Mouse (Mus musculus): ENCODE measurements around the gene Cd209b. TPM values are rescaled to one million over a fixed set of nuclear protein-coding genes. Genes with fewer than 3 reads are reported as not detected.

Cd209b gene
- total RNA-seq (2021): 1 to 10 TPM; 7.8 to 8.7 TPM
- long read RNA-seq, experiment 1, partial matches to known transcripts: 0 of 5 reads
- long read RNA-seq, experiment 1, other reads (novel, unspliced or antisense): 1 of 5 reads
- long read RNA-seq, experiment 2, partial matches to known transcripts: 0 of 3 reads
- long read RNA-seq, experiment 2, other reads (novel, unspliced or antisense): 1 of 3 reads

- no peak for DNase-seq
These were observed at the start of gene Cd209b for GRCm38 (mm10) chr8:3926744-3927143. Gene Cd209b, minus strand, starts transcription at chr8:3926844.

- DNase-seq: peak; percentile 15
These were observed 29.4 kb upstream of the Cd209b start for GRCm38 (mm10) chr8:3956037-3956436.

- no peak for DNase-seq
These were observed 28.0 kb upstream of the Cd209b start, which contains the start of gene Cd209c for GRCm38 (mm10) chr8:3954646-3955045. Gene Cd209c, minus strand, starts transcription at chr8:3954746.

- no peak for DNase-seq
These were observed 13.4 kb upstream of the Cd209b start for GRCm38 (mm10) chr8:3940023-3940422.

GRCm38 (mm10) chr8:3878455-3878854, 48.2 kb downstream of the Cd209b start, which contains the start of gene Cd209d:
Gene Cd209d, minus strand, starts transcription at chr8:3878555.
- DNase-seq: no peak

- no peak for DNase-seq
These were observed 50.5 kb downstream of the Cd209b start for GRCm38 (mm10) chr8:3876121-3876520.

Other genes with a start within 250 kb of the Cd209b start
- 1 to 10 TPM; 2.5 to 3.4 TPM for gene Fcer2a, start 232.7 kb downstream of the Cd209b start, total RNA-seq (2021)
- 10 to 100 TPM in 1 of 2 experiments, 1 to 10 TPM in 1; 7.4 to 14.3 TPM for gene Clec4g, start 206.2 kb downstream of the Cd209b start, total RNA-seq (2021)
- under 1 TPM; 0.63 to 0.79 TPM for gene Cd209a, start 177.9 kb downstream of the Cd209b start, total RNA-seq (2021)
- not detected for gene Cd209e, start 72.5 kb downstream of the Cd209b start, total RNA-seq (2021)
- gene Cd209d, start 48.3 kb downstream of the Cd209b start, total RNA-seq (2021): 1 to 10 TPM in 1 of 2 experiments, under 1 TPM in 1; 0.88 to 1.3 TPM
- under 1 TPM; 0.21 to 0.58 TPM for gene Cd209c, start 27.9 kb upstream of the Cd209b start, total RNA-seq (2021)
- 1 to 10 TPM; 4.0 to 4.1 TPM for gene Cd209f, start 179.0 kb upstream of the Cd209b start, total RNA-seq (2021)
- gene Cd209g, start 207.3 kb upstream of the Cd209b start, total RNA-seq (2021): under 1 TPM; 0.69 to 1.00 TPM
- 10 to 100 TPM; 29.6 to 46.0 TPM for gene Evi5l, start 239.7 kb upstream of the Cd209b start, total RNA-seq (2021)